Mouse (Mus musculus) small intestine, adult 2 months (tissue): Measurements from ENCODE around the gene Gabbr2. TPM values are rescaled to one million over a fixed set of nuclear protein-coding genes. Genes with fewer than 3 reads are reported as not detected.

Experiments
- H3K27ac ChIP-seq: fragments of 200-500 bp; 2 replicates; pipeline ENCODE4 v1.5.1; 2012; ENCODE audit warnings: low read depth, low read length, control low read depth, inconsistent platforms; ENCODE audit not compliant: insufficient read depth
- H3K27me3 ChIP-seq: fragments of 200-500 bp; 2 replicates; pipeline ENCODE4 v1.6.1; 2012; ENCODE audit warnings: mild to moderate bottlenecking, moderate library complexity, low read length, inconsistent platforms; ENCODE audit not compliant: control insufficient read depth, insufficient read depth
- H3K36me3 ChIP-seq: fragments of 200-500 bp; 2 replicates; pipeline ENCODE4 v1.6.1; 2012; ENCODE audit warnings: mild to moderate bottlenecking, low read length, control low read depth, inconsistent platforms; ENCODE audit not compliant: control insufficient read depth, insufficient read depth
- H3K4me1 ChIP-seq: fragments of 200-500 bp; 2 replicates; pipeline ENCODE4 v1.6.1; 2012; ENCODE audit warnings: low read length, inconsistent platforms, mixed read lengths; ENCODE audit not compliant: control insufficient read depth, insufficient read depth, insufficient read length
- H3K4me3 ChIP-seq: fragments of 200-500 bp; 2 replicates; pipeline ENCODE4 v1.5.1; 2012; ENCODE audit warnings: low read depth, mild to moderate bottlenecking, control low read depth, inconsistent platforms, low read length, moderate library complexity
- CTCF ChIP-seq: fragments of 200-500 bp; IDR thresholded peaks from 2 replicates; pipeline ENCODE4 v1.5.1; 2012; ENCODE audit warnings: low read depth, mild to moderate bottlenecking, control low read depth, inconsistent platforms, low read length, moderate library complexity, mixed read lengths; ENCODE audit not compliant: insufficient replicate concordance, insufficient read length; ENCODE audit errors: extremely low read depth
- POLR2A ChIP-seq: fragments of 200-500 bp; IDR thresholded peaks from 2 replicates; pipeline ENCODE4 v1.6.1; 2012; ENCODE audit warnings: low read depth, mild to moderate bottlenecking, control low read depth, inconsistent platforms, low read length, moderate library complexity
- WGBS: fragments of 180-500 bp; shearing (Covaris S2); methylation state at CpG from one replicate; pipeline ENCODE4 v1.1.7; 2018; 5-methylcytosine and 5-hydroxymethylcytosine counted together
- polyA plus RNA-seq: library from polyadenylated mRNA; depleted of rRNA; stranded (reverse); fragments of >200 nt; gene quantifications from 2 replicates; pipeline ENCODE4 v1.2.3, GENCODE M21; 2012

Gabbr2 gene
- polyA plus RNA-seq, 1 experiment, result 0.74 TPM

DNA sequence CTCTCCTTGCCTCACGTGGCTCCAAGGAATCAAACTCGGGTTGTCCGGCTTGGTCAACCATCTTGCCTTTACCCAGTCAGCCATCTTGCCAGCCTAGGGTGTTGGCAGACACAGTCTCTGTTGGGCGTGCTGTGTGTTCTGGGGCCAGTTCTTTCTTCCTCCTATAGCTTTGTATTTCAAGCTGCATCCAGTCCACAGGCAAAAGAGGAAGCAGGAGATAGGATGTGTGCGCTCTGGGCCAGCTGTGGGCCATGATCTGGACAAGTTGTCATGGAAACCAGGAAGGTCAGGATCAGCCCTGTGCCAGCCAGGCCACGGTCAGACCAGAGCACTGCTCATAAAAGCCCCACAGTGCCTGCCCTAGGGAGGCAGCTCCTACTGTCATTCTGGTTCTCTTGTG, 74.9 kb downstream of the Gabbr2 start:
- WGBS, result 73% methylated on average over 6 of the region's 6 CpGs
- Histone ChIP-seq H3K27ac (no peak overlapping the region), H3K27me3 (no peaks in the 10 kb centered on the region), H3K4me3 (no peak overlapping the region), H3K36me3 (no peaks in the 10 kb centered on the region), H3K4me1 (no peaks in the 10 kb centered on the region)
- TF ChIP-seq POLR2A, result no peak

DNA sequence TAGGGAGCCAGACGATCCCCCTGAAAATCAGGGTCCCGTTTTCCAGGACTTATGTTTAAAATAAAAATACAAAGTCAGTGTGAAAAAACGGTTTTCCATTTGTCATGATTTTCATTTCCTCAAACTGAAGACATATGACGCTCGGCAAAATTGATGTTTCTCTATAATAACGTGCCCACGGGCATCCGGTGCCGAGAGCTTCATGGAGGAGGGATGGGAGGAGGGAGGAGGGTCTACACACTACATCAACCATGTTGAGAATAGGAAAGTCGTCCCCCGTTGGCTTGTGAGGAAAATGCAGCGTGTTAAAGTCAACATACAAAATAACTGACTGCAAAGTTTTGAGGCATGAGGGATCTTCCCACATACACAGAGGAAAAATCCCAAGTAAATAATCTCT, 75.7 kb downstream of the Gabbr2 start:
- Histone ChIP-seq H3K4me1 (no peaks in the 10 kb centered on the region), H3K27ac (peak overlapping the region; percentile 42; the same call in 1 of the 2 replicates), H3K36me3 (no peaks in the 10 kb centered on the region), H3K4me3 (no peak overlapping the region), H3K27me3 (no peaks in the 10 kb centered on the region)
- 83% methylated on average over 12 of the region's 12 CpGs for WGBS
- TF ChIP-seq POLR2A (no peak), CTCF (no peak)

DNA sequence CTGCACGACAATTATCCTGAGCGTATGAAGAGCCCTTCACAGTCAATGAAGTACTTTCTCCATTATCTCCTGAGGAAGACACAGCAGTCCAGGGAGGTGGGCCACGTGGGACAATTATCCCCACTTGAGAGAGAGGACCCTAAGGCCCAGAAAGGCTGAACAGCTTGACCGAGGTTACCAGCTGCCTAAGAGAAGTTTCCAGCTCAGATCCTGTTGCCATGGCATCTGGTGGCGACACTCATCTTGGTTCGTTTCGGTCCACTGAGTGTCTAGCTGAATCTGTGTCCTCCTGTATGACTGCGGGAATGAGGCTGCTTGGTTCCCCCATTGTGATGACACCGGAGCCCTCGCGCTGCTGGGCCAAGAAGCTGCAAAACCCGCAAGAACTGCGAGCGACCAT, 76.2 kb downstream of the Gabbr2 start:
- H3K27ac ChIP-seq, result peak overlapping the region; percentile 42; the same call in 1 of the 2 replicates
- no peaks in the 10 kb centered on the region for H3K27me3 ChIP-seq
- H3K36me3 ChIP-seq, result no peaks in the 10 kb centered on the region
- TF ChIP-seq POLR2A (no peak), CTCF (no peak)
- H3K4me1 ChIP-seq, result no peaks in the 10 kb centered on the region
- H3K4me3 ChIP-seq, result no peak overlapping the region
- 87% methylated on average over 14 of the region's 14 CpGs for WGBS

DNA sequence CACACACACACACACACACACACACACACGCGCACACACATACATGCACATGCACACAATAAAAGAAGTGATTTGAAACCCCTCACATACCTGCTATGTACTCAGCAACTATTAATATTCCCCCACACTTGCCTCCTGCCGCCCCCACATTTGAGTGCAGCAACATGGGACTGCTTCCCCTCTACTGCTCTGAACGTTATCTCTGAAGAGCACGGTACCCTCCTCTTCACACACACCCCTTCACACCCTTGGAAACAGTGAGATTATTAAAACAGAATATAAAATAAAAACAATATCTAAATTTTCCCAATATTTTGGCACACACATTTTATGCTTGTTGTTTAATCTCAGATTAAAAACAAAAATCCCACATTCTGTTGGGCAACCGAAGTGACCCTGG, 77.1 kb downstream of the Gabbr2 start:
- no peak overlapping the region for H3K4me3 ChIP-seq
- H3K27me3 ChIP-seq, result no peaks in the 10 kb centered on the region
- no peaks in the 10 kb centered on the region for H3K36me3 ChIP-seq
- H3K27ac ChIP-seq, result no peak overlapping the region
- no peaks in the 10 kb centered on the region for H3K4me1 ChIP-seq
- 83% methylated on average over 6 of the region's 6 CpGs for WGBS
- no peak for TF ChIP-seq CTCF
- TF ChIP-seq POLR2A, result no peak

DNA sequence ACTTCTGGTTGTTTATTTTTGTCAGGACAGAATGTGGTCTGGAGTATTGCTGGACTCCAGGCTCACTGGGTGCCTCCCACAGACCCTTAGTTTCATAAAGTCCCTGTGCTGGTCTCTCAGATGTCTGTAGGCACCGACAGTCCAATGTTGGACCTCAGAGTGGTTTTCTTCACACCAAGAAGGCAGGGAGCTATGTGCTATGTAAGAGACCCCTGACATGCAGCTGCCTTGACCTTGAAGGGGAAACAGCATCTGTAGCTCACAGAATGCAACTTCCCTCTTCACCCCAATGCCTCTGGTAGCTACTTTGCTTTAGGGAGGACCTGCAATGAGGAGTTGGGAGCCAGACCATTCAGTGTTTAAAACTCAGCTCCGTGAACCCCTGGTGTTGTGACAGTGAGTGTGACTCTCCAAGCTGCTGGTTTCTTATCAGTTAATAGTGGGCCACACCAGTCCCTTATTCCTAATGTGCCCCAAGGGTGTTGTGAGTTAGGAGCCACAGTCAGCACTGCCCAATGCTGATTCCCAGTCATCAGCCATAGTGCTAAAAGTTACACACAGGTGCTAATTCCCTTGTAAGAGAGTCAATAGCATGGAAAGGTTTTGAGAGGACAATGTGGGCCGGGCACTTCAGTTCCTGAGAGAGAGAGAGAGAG, 85.5 kb downstream of the Gabbr2 start:
- Histone ChIP-seq H3K36me3 (no peaks in the 10 kb centered on the region), H3K27ac (no peak overlapping the region), H3K4me3 (no peak overlapping the region), H3K27me3 (no peaks in the 10 kb centered on the region), H3K4me1 (no peaks in the 10 kb centered on the region)
- WGBS, result 65% methylated on average over 3 of the region's 3 CpGs
- TF ChIP-seq CTCF (no peak), POLR2A (no peak)

DNA sequence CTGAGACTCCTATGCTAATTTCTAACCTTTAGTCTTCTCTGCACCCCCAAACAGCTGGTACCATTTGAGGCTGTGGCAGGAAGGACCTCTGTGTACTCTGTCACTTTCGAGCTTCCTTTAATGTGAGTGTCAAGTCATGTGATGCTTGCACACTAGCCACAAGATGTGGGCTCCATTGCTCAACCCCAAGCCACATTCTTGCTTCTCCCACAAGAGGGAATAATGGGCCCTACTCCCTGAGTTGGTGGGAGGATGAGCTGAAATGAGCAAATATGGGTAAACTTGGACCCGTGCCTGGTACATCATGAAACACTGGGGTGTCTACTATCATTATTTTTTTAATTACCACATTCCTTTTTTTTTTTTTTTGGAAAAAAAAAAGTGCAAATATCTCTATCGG, 86.5 kb downstream of the Gabbr2 start:
- WGBS, result 42% methylated on average over 3 of the region's 3 CpGs
- no peaks in the 10 kb centered on the region for H3K36me3 ChIP-seq
- TF ChIP-seq CTCF (no peak), POLR2A (no peak)
- no peaks in the 10 kb centered on the region for H3K27me3 ChIP-seq
- H3K4me1 ChIP-seq, result no peaks in the 10 kb centered on the region
- H3K4me3 ChIP-seq, result no peak overlapping the region
- no peak overlapping the region for H3K27ac ChIP-seq

DNA sequence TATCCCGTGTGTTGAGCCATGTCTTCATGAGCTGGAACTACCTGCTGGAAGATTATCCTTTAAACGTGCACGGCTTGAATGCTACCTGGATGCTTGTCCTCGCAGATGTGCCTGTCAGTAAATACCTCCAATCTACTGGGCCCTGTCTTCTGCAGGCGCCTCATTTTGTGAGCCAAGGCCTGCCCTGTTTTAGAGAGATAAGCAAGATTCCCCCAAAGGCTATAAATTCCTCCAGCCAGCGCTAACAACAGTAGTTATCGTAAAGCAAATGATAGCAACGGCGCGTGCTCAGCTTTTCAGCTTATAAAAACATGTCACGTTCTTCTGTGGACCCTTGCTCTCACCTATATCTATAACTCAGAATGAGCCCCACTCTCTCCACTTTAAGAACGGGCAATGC, 87.5 kb downstream of the Gabbr2 start:
- H3K4me1 ChIP-seq, result no peaks in the 10 kb centered on the region
- no peaks in the 10 kb centered on the region for H3K27me3 ChIP-seq
- H3K4me3 ChIP-seq, result no peak overlapping the region
- no peaks in the 10 kb centered on the region for H3K36me3 ChIP-seq
- TF ChIP-seq POLR2A, result no peak
- TF ChIP-seq CTCF, result no peak
- H3K27ac ChIP-seq, result no peak overlapping the region
- WGBS, result 25% methylated on average over 12 of the region's 12 CpGs

DNA sequence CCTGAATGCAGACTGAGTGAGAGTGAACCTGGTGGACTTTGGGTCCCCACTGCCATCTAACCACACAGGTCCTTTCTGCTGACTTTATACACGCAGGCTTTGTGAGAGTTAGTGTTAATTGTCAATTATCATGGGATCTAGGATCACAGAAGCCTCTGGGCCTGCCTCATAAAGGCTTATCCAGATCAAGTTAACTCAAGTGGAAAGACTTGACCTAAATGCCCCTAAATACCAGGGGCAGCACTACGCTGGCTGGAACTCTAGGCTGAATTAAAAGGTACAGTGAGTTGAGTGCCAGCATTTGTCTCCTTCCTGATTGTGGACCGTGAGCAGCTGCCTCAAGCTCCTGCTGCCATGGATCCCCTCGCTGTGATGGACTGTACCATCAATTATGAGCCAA, 93.1 kb downstream of the Gabbr2 start:
- H3K36me3 ChIP-seq, result no peaks in the 10 kb centered on the region
- H3K4me3 ChIP-seq, result no peak overlapping the region
- no peak overlapping the region for H3K27ac ChIP-seq
- 74% methylated on average over 4 of the region's 4 CpGs for WGBS
- no peaks in the 10 kb centered on the region for H3K27me3 ChIP-seq
- TF ChIP-seq CTCF, result no peak
- TF ChIP-seq POLR2A, result no peak
- H3K4me1 ChIP-seq, result no peaks in the 10 kb centered on the region
